Mouse (Mus musculus) forebrain, embryonic 13.5 days (tissue): ENCODE results near the gene Ufc1. TPM values are rescaled to one million over a fixed set of nuclear protein-coding genes. Genes with fewer than 3 reads are reported as not detected.

Source experiments
- polyA plus RNA-seq: library from polyadenylated mRNA; unstranded; fragments of >200 nt; fragmentation: Nextera tagmentation; extraction: Ambion mirVana; gene quantifications from 2 replicates; pipeline ENCODE4 v1.2.1, GENCODE M21; 2015

The Ufc1 gene
- polyA plus RNA-seq, 1 experiment from 2014 or later = 118 TPM

Other genes with a start within 250 kb of the Ufc1 start
- gene Fcgr3, start 230.1 kb downstream of the Ufc1 start, polyA plus RNA-seq = 3.5 and 3.8 TPM in 2 replicates
- 6.6 and 7.8 TPM in 2 replicates for gene Cfap126, start 181.1 kb downstream of the Ufc1 start, polyA plus RNA-seq
- 223 and 229 TPM in 2 replicates for gene Sdhc, start 144.4 kb downstream of the Ufc1 start, polyA plus RNA-seq
- 0.22 TPM in 1 of 2 replicates, not detected in the other for gene Mpz, start 144.3 kb downstream of the Ufc1 start, polyA plus RNA-seq
- 6.2 and 8.8 TPM in 2 replicates for gene Pcp4l1, start 98.8 kb downstream of the Ufc1 start, polyA plus RNA-seq
- gene Nr1i3, start 81.1 kb downstream of the Ufc1 start, polyA plus RNA-seq = 0.32 and 0.37 TPM in 2 replicates
- gene Tomm40l, start 72.5 kb downstream of the Ufc1 start, polyA plus RNA-seq = 33.8 and 43.0 TPM in 2 replicates
- gene Apoa2, start 70.0 kb downstream of the Ufc1 start, polyA plus RNA-seq = 2.6 and 8.3 TPM in 2 replicates
- gene Fcer1g, start 60.7 kb downstream of the Ufc1 start, polyA plus RNA-seq = 12.3 and 12.8 TPM in 2 replicates
- gene Adamts4, start 44.6 kb downstream of the Ufc1 start, polyA plus RNA-seq = 6.9 and 7.3 TPM in 2 replicates
- gene Ndufs2, start 43.6 kb downstream of the Ufc1 start, polyA plus RNA-seq = 216 and 221 TPM in 2 replicates
- 89.0 and 95.3 TPM in 2 replicates for gene B4galt3, start 24.7 kb downstream of the Ufc1 start, polyA plus RNA-seq
- 50.3 and 51.0 TPM in 2 replicates for gene Ppox, start 13.8 kb downstream of the Ufc1 start, polyA plus RNA-seq
- gene Usp21, start 7.0 kb downstream of the Ufc1 start, polyA plus RNA-seq = 122 and 125 TPM in 2 replicates
- 50.9 and 54.0 TPM in 2 replicates for gene Dedd, start 34.1 kb upstream of the Ufc1 start, polyA plus RNA-seq
- gene Nit1, start 50.6 kb upstream of the Ufc1 start, polyA plus RNA-seq = 52.9 and 56.9 TPM in 2 replicates
- 160 and 180 TPM in 2 replicates for gene Pfdn2, start 50.6 kb upstream of the Ufc1 start, polyA plus RNA-seq
- gene Klhdc9, start 65.8 kb upstream of the Ufc1 start, polyA plus RNA-seq = 3.3 and 3.8 TPM in 2 replicates
- gene Nectin4, start 75.1 kb upstream of the Ufc1 start, polyA plus RNA-seq = 0.31 and 0.32 TPM in 2 replicates
- gene Arhgap30, start 93.9 kb upstream of the Ufc1 start, polyA plus RNA-seq = 0.35 and 0.36 TPM in 2 replicates
- 205 and 211 TPM in 2 replicates for gene Usf1, start 116.3 kb upstream of the Ufc1 start, polyA plus RNA-seq
- 12.2 and 12.3 TPM in 2 replicates for gene Tstd1, start 123.8 kb upstream of the Ufc1 start, polyA plus RNA-seq
- 8.4 and 9.7 TPM in 2 replicates for gene F11r, start 142.5 kb upstream of the Ufc1 start, polyA plus RNA-seq
- gene Alyref2, start 208.5 kb upstream of the Ufc1 start, polyA plus RNA-seq = 23.0 and 24.5 TPM in 2 replicates
- not detected in 2 replicates for gene Itln1, start 240.3 kb upstream of the Ufc1 start, polyA plus RNA-seq